Mouse (Mus musculus) central nervous system, embryonic 11.5 days (tissue): ENCODE results near the gene Zfp507. TPM values are rescaled to one million over a fixed set of nuclear protein-coding genes. Genes with fewer than 3 reads are reported as not detected.

ENCODE experiments used
- polyA plus RNA-seq: library from polyadenylated mRNA; depleted of rRNA; stranded (reverse); fragments of >200 nt; gene quantifications from 2 replicates; pipeline ENCODE4 v1.2.3, GENCODE M21; 2012; rRNA removed

The Zfp507 gene
- 20.1 and 25.2 TPM in 2 replicates for polyA plus RNA-seq

DNA sequence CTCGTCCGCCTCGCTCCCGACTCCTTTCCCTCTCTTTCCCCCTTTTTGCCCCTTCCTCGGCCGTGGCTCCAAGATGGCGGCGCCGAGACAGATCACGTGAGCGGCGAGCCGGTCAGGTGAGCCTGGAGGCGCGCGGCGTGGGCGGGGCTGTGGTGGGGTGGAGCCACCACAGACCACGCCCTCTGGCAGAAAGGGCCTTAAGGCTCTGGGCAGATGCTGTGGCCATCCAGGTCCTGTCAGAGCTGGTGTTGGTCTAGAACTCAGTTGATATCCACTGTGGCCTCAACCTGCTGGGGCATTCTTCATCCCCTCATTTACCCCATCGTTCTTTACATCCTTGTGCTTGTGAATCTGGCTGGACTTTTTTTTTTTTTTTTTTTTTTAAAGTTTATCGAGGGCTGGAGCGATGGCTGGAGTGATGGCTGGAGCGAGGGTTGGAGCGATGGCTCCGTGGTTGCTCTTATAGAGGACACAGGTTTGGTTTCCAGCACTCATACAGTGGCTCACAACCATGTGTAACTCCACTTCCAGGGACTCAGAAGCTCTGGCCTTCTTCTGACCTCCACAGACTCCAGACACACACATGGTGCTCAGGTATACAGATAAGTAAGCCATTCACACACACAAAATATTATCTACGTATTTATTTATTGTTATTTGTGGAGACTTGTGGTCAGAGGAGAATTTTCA is at the start of gene Zfp507:
Zfp507 (minus strand) TSS at position 98 of the 690 bp plus-strand sequence.

GRCm38 (mm10) chr7:35754033-35754885 is 48.5 kb downstream of the Zfp507 start, which contains the start of gene Dpy19l3:
Dpy19l3 (minus strand) TSS chr7:35754454.

Other genes starting within 250 kb of the Zfp507 start
- gene Nudt19, start 246.7 kb downstream of the Zfp507 start, polyA plus RNA-seq = 26.7 and 34.5 TPM in 2 replicates
- gene Rgs9bp, start 217.4 kb downstream of the Zfp507 start, polyA plus RNA-seq = 0.37 and 0.43 TPM in 2 replicates
- gene Ankrd27, start 216.8 kb downstream of the Zfp507 start, polyA plus RNA-seq = 30.1 and 31.7 TPM in 2 replicates
- gene Pdcd5, start 155.5 kb downstream of the Zfp507 start, polyA plus RNA-seq = 247 and 309 TPM in 2 replicates
- 20.6 and 47.9 TPM in 2 replicates for gene Dpy19l3, start 48.5 kb downstream of the Zfp507 start, polyA plus RNA-seq